ENCODE assay signal across 15 mouse cellular contexts in the genomic region with DNA sequence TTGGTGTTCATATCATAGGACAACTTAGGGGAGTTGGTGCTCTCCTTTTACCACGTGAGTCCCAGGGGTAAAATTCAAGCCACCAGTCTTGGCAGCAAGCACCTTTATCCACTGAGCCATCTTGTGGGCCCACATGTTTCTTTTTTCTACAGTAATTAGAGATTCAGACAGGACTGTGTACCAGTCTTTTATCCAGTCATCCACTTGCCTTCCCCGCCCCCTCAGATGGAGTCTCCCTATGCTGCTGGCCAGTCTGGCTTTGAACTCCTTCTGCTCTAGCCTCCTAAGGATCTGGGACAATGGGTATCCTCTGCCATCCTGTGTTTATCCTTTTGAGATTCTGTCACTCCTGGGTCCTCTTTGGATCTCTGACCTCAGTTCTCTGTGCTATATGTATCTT. TPM values are rescaled to one million over a fixed set of nuclear protein-coding genes. Genes with fewer than 3 reads are reported as not detected.
A peak's percentile ranks its signal among the peaks of the same experiment; 100 is the strongest.
DNase-seq lines count a peak whose midpoint lies in the region; ATAC-seq and TF ChIP-seq lines count a peak whose summit lies in the region.
"Had no signal": no experiment of that assay in that cellular context is flagged by ENCODE, and none has a peak within 500 bp of the region (broad histone marks: within the 10 kb centered on the region; RNA-seq: fewer than 3 reads in every experiment).

No protein-coding gene starts in this region.

- H3K4me2 ChIP-seq in heart, embryonic 13.5 days, result peak overlapping the region; percentile 40; the same call in 1 of the 2 replicates
- no peak overlapping the region for H3K4me2 ChIP-seq in lung, embryonic 15.5 days
- no peak overlapping the region for H3K4me2 ChIP-seq in forebrain, postnatal 0 days (ENCODE audit: low read depth)
- H3K4me2 ChIP-seq: heart, embryonic 12.5 days; kidney, embryonic 15.5 days; liver, embryonic 13.5 days; neural tube, embryonic 12.5 days had no signal

- WGBS in heart, embryonic 13.5 days, result 77% methylated on average over 2 of the region's 2 CpGs
- 73% methylated on average over 2 of the region's 2 CpGs for WGBS in lung, embryonic 15.5 days
- WGBS in forebrain, postnatal 0 days, result 35% methylated on average over 2 of the region's 2 CpGs

- H3K9ac ChIP-seq in heart, embryonic 13.5 days, result no peak overlapping the region
- H3K9ac ChIP-seq in lung, embryonic 15.5 days, result no peak overlapping the region
- H3K9ac ChIP-seq in forebrain, postnatal 0 days, result no peak overlapping the region
- H3K9ac ChIP-seq: kidney, embryonic 15.5 days; liver, embryonic 13.5 days; neural tube, embryonic 12.5 days had no signal

- H3K27ac ChIP-seq in heart, embryonic 13.5 days (replicated peaks), result peak overlapping the region; percentile 48; the same call in 1 of the 2 replicates
- no peak overlapping the region for H3K27ac ChIP-seq in lung, embryonic 15.5 days
- H3K27ac ChIP-seq in forebrain, postnatal 0 days (ENCODE audit: low read depth, low read length), result no peak overlapping the region
- H3K27ac ChIP-seq: kidney, embryonic 15.5 days; liver, embryonic 13.5 days; midbrain, embryonic 10.5 days; neural tube, embryonic 12.5 days had no signal

- no peak for ATAC-seq in heart, embryonic 13.5 days (ENCODE audit: extremely low read depth, insufficient number of reproducible peaks, low FRiP score, low TSS enrichment)
- 0 out of 2 replicates have a peak, but pooled peaks have one; percentile 4 for ATAC-seq in lung, embryonic 15.5 days (ENCODE audit: borderline replicate concordance, extremely low read depth, low FRiP score, low TSS enrichment)
- ATAC-seq in forebrain, postnatal 0 days, result peak; percentile 60

- intact Hi-C loops in heart, postnatal 10 days (cut with DNase I), result no loop called here

- no peaks in the 10 kb centered on the region for H3K36me3 ChIP-seq in heart, embryonic 13.5 days
- H3K36me3 ChIP-seq in lung, embryonic 15.5 days, result no peaks in the 10 kb centered on the region
- H3K36me3 ChIP-seq in forebrain, postnatal 0 days (ENCODE audit: insufficient read depth), result no peaks in the 10 kb centered on the region
- H3K36me3 ChIP-seq: heart, embryonic 12.5 days; kidney, embryonic 15.5 days; liver, embryonic 13.5 days; midbrain, embryonic 10.5 days; neural tube, embryonic 12.5 days had no signal

- H3K27me3 ChIP-seq in heart, embryonic 13.5 days (replicated peaks), result no peaks in the 10 kb centered on the region
- H3K27me3 ChIP-seq in lung, embryonic 15.5 days, result no peaks in the 10 kb centered on the region
- no peaks in the 10 kb centered on the region for H3K27me3 ChIP-seq in forebrain, postnatal 0 days (ENCODE audit: insufficient read depth, low read length)
- H3K27me3 ChIP-seq: heart, embryonic 12.5 days; kidney, embryonic 15.5 days; neural tube, embryonic 12.5 days had no signal

- peaks cover 20% of the 10 kb centered on the region for H3K4me1 ChIP-seq in heart, embryonic 13.5 days
- peaks cover 25% of the 10 kb centered on the region for H3K4me1 ChIP-seq in lung, embryonic 15.5 days
- H3K4me1 ChIP-seq in forebrain, postnatal 0 days (ENCODE audit: insufficient read depth), result peaks cover 6% of the 10 kb centered on the region; the same call in 1 of the 2 replicates
- H3K4me1 ChIP-seq: liver, embryonic 13.5 days; midbrain, embryonic 10.5 days; neural tube, embryonic 12.5 days had no signal

- H3K9me3 ChIP-seq in heart, embryonic 13.5 days, result no peaks in the 10 kb centered on the region
- H3K9me3 ChIP-seq in lung, embryonic 15.5 days, result no peaks in the 10 kb centered on the region
- H3K9me3 ChIP-seq in forebrain, postnatal 0 days (ENCODE audit: low read length), result no peaks in the 10 kb centered on the region
- H3K9me3 ChIP-seq: heart, embryonic 12.5 days; kidney, embryonic 15.5 days; liver, embryonic 13.5 days; midbrain, embryonic 10.5 days; neural tube, embryonic 12.5 days had no signal

- no peak for DNase-seq in heart, postnatal 10 days
- no peak for DNase-seq in lung, postnatal 10 days
- peak; percentile 25 for DNase-seq in NIH3T3 (ENCODE audit: low read depth)
- no peak for DNase-seq in forebrain, postnatal 0 days
- no peak for DNase-seq in kidney, postnatal 10 days
- DNase-seq in kidney, postnatal 14 days, result no peak
- DNase-seq: adrenal gland, adult 2 months; gastrocnemius, postnatal 36 days; liver, embryonic 13.5 days had no signal

- no peak for TF ChIP-seq CTCF in forebrain, postnatal 0 days (IDR thresholded peaks at IDR 0.05; ENCODE audit: low read depth)

- H3K4me3 ChIP-seq in heart, embryonic 13.5 days, result no peak overlapping the region
- no peak overlapping the region for H3K4me3 ChIP-seq in lung, embryonic 15.5 days
- H3K4me3 ChIP-seq in forebrain, postnatal 0 days (ENCODE audit: low read depth, low read length), result no peak overlapping the region
- H3K4me3 ChIP-seq: heart, embryonic 12.5 days; kidney, embryonic 15.5 days; liver, embryonic 13.5 days; midbrain, embryonic 10.5 days; neural tube, embryonic 12.5 days had no signal

RNA-seq across cellular contexts. Expression of a gene that starts 51.1 kb away (rescaled TPM):
- 67.8 and 74.5 TPM in 2 replicates for polyA plus RNA-seq in heart, embryonic 13.5 days (2015; fragmentation: Nextera tagmentation; extraction: Ambion mirVana)
- 10 to 100 TPM; 10.6 to 15.2 TPM for total RNA-seq in heart, postnatal 10 days (2021)
- 124 and 129 TPM in 2 replicates for polyA plus RNA-seq in lung, embryonic 15.5 days (2015; fragmentation: Nextera tagmentation; extraction: Ambion mirVana)
- 19.7 and 21.0 TPM in 2 replicates for total RNA-seq in forebrain, postnatal 0 days (2014; rRNA removed)
- 59.6 and 69.3 TPM in 2 replicates for polyA plus RNA-seq in forebrain, postnatal 0 days (2015; fragmentation: Nextera tagmentation; extraction: Ambion mirVana)
